Mouse (Mus musculus) midbrain, embryonic 14.5 days (tissue): Measurements from ENCODE around the gene Hint2. TPM values are rescaled to one million over a fixed set of nuclear protein-coding genes. Genes with fewer than 3 reads are reported as not detected.
A peak's percentile ranks its signal among the peaks of the same experiment; 100 is the strongest.

ENCODE experiments used
- ATAC-seq: fragments of 200-750 bp; cut with Nextera tagmentation; 2 replicates; pipeline ENCODE4 v1.8.0; 2017; ENCODE audit warnings: moderate number of reproducible peaks, moderate library complexity; ENCODE audit not compliant: low FRiP score, low TSS enrichment
- DNase-seq: peaks from one replicate; pipeline ENCODE4 v3.0.0-alpha.2; 2015
- H3K27ac ChIP-seq: fragments of 300-500 bp; sonication (generic); replicated peaks from 2 replicates; pipeline ENCODE4 v1.5.1; 2014; ENCODE audit warnings: mild to moderate bottlenecking, low read depth, low read length, moderate library complexity
- H3K27me3 ChIP-seq: fragments of 300-500 bp; sonication (generic); 2 replicates; pipeline ENCODE4 v1.6.1; 2014; ENCODE audit warnings: low read length, control low read depth, mixed read lengths; ENCODE audit not compliant: control insufficient read depth, insufficient read depth
- H3K36me3 ChIP-seq: fragments of 300-500 bp; sonication (generic); 2 replicates; pipeline ENCODE4 v1.6.1; 2014; ENCODE audit warnings: low read length, control low read depth; ENCODE audit not compliant: control insufficient read depth, insufficient read depth
- H3K4me1 ChIP-seq: fragments of 300-500 bp; sonication (generic); 2 replicates; pipeline ENCODE4 v1.6.1; 2014; ENCODE audit warnings: mild to moderate bottlenecking, antibody characterized with exemption, low read length, control low read depth; ENCODE audit not compliant: control insufficient read depth, insufficient read depth
- H3K4me2 ChIP-seq: fragments of 300-500 bp; sonication (generic); 2 replicates; pipeline ENCODE4 v1.6.1; 2014; ENCODE audit warnings: mild to moderate bottlenecking, low read length, moderate library complexity
- H3K4me3 ChIP-seq: fragments of 300-500 bp; sonication (generic); replicated peaks from 2 replicates; pipeline ENCODE4 v1.5.1; 2014; ENCODE audit warnings: low read depth, low read length
- H3K9ac ChIP-seq: fragments of 300-500 bp; sonication (generic); replicated peaks from 2 replicates; pipeline ENCODE4 v1.6.1; 2014; ENCODE audit warnings: mild to moderate bottlenecking, low read length, moderate library complexity
- H3K9me3 ChIP-seq: fragments of 300-500 bp; sonication (generic); 2 replicates; pipeline ENCODE4 v1.6.1; 2016; ENCODE audit warnings: low read length, control low read depth, mixed read lengths; ENCODE audit not compliant: control insufficient read depth
- WGBS: fragments of 180-500 bp; shearing (Covaris S2); extraction: QIAGEN DNeasy Blood & Tissue Kit; methylation state at CpG from one replicate; pipeline ENCODE4 v1.1.7; 2014; 5-methylcytosine and 5-hydroxymethylcytosine counted together
- polyA plus RNA-seq: library from polyadenylated mRNA; unstranded; fragments of >200 nt; fragmentation: Nextera tagmentation; extraction: Ambion mirVana; gene quantifications from 2 replicates; pipeline ENCODE4 v1.2.1, GENCODE M21; 2014

The Hint2 gene
- polyA plus RNA-seq, 1 experiment from 2014 or later, result 68.8 TPM

GRCm38 (mm10) chr4:43669428-43669794, 13.1 kb upstream of the Hint2 start:
- DNase-seq, result no peak
- no peaks in the 10 kb centered on the region for H3K27me3 ChIP-seq

GRCm38 (mm10) chr4:43668782-43669427, 12.6 kb upstream of the Hint2 start, which contains the start of the genes Tmem8b and Fam221b:
Gene Tmem8b (plus strand): TSS chr4:43668971.
Gene Fam221b (minus strand): TSS chr4:43669145.
- Histone ChIP-seq H3K27me3 (no peaks in the 10 kb centered on the region), H3K27ac (peak within 1 kb of the TSS; percentile 73), H3K4me2 (peak within 1 kb of the TSS; percentile 83), H3K9ac (peak within 1 kb of the TSS; percentile 95), H3K36me3 (peaks cover 2% of the 10 kb centered on the region; the same call in 1 of the 2 replicates), H3K9me3 (no peaks in the 10 kb centered on the region), H3K4me1 (peaks cover 28% of the 10 kb centered on the region), H3K4me3 (peak within 1 kb of the TSS; percentile 93)
- WGBS, result under 1% methylated on average over 27 of the region's 41 CpGs
- DNase-seq (peak; percentile 96), ATAC-seq (peak; percentile 92)

More at GRCm38 (mm10) chr4:43669428-43669794, 13.1 kb upstream of the Hint2 start:
- Histone ChIP-seq H3K4me2 (peak overlapping the region; percentile 83), H3K4me3 (peak overlapping the region; percentile 93), H3K9me3 (no peaks in the 10 kb centered on the region), H3K27ac (peak overlapping the region; percentile 73), H3K4me1 (peaks cover 28% of the 10 kb centered on the region), H3K9ac (peak overlapping the region; percentile 95), H3K36me3 (peaks cover 7% of the 10 kb centered on the region)
- ATAC-seq, result peak; percentile 36
- WGBS, result 2% methylated on average over 24 of the region's 25 CpGs

GRCm38 (mm10) chr4:43666412-43666811, 10.1 kb upstream of the Hint2 start:
- H3K27ac ChIP-seq, result no peak overlapping the region
- H3K4me1 ChIP-seq, result peaks cover 18% of the 10 kb centered on the region
- H3K9me3 ChIP-seq, result no peaks in the 10 kb centered on the region
- H3K4me2 ChIP-seq, result no peak overlapping the region
- H3K36me3 ChIP-seq, result no peaks in the 10 kb centered on the region
- H3K4me3 ChIP-seq, result no peak overlapping the region
- H3K9ac ChIP-seq, result no peak overlapping the region
- WGBS, result 28% methylated on average over 4 of the region's 4 CpGs
- peaks cover 6% of the 10 kb centered on the region for H3K27me3 ChIP-seq
- peak; percentile 53 for DNase-seq
- no peak for ATAC-seq

- Histone ChIP-seq H3K4me2 (peak overlapping the region; percentile 88), H3K36me3 (no peaks in the 10 kb centered on the region), H3K27me3 (no peaks in the 10 kb centered on the region; the same call in 1 of the 2 replicates), H3K4me3 (peak overlapping the region; percentile 78), H3K4me1 (peaks cover 4% of the 10 kb centered on the region; the same call in 1 of the 2 replicates), H3K9ac (no peak overlapping the region), H3K9me3 (no peaks in the 10 kb centered on the region), H3K27ac (peak overlapping the region; percentile 49; the same call in 1 of the 2 replicates)
- WGBS, result 65% methylated on average over 4 of the region's 4 CpGs
- ATAC-seq (no peak), DNase-seq (no peak)
Measured at GRCm38 (mm10) chr4:43657146-43657545, 880 bp upstream of the Hint2 start.

- 5% methylated on average over 34 of the region's 34 CpGs for whole genome bisulfite sequencing
- Histone ChIP-seq H3K36me3 (no peaks in the 10 kb centered on the region), H3K4me1 (peaks cover 4% of the 10 kb centered on the region; the same call in 1 of the 2 replicates), H3K27ac (peak overlapping the region; percentile 92), H3K4me3 (peak overlapping the region; percentile 78), H3K9me3 (no peaks in the 10 kb centered on the region), H3K27me3 (no peaks in the 10 kb centered on the region), H3K4me2 (peak overlapping the region; percentile 88), H3K9ac (peak overlapping the region; percentile 84)
- peak; percentile 49; the same call in 1 of the 2 replicates for ATAC-seq
- peak; percentile 18 for DNase-seq
Measured at GRCm38 (mm10) chr4:43655656-43656338, 469 bp downstream of the Hint2 start.

GRCm38 (mm10) chr4:43653161-43654015, 2.9 kb downstream of the Hint2 start, which contains the start of gene Spag8:
Gene Spag8 (minus strand): TSS chr4:43653594.
- Histone ChIP-seq H3K4me2 (peak within 1 kb of the TSS; percentile 44), H3K9ac (no peak within 1 kb of the TSS), H3K4me3 (peak within 1 kb of the TSS; percentile 19), H3K4me1 (peaks cover 4% of the 10 kb centered on the region; the same call in 1 of the 2 replicates), H3K9me3 (no peaks in the 10 kb centered on the region), H3K27me3 (no peaks in the 10 kb centered on the region), H3K27ac (0 out of 2 replicates have a peak within 1 kb of the TSS, but pooled peaks have one; percentile 41), H3K36me3 (peaks cover 11% of the 10 kb centered on the region; the same call in 1 of the 2 replicates)
- DNase-seq (peak; percentile 76), ATAC-seq (no peak)
- 9% methylated on average over 24 of the region's 24 CpGs for WGBS

GRCm38 (mm10) chr4:43652726-43653125, 3.5 kb downstream of the Hint2 start:
- H3K4me2 ChIP-seq, result peak overlapping the region; percentile 44
- H3K4me1 ChIP-seq, result peaks cover 4% of the 10 kb centered on the region; the same call in 1 of the 2 replicates
- H3K27ac ChIP-seq, result 0 out of 2 replicates have a peak overlapping the region, but pooled peaks have one; percentile 41
- H3K36me3 ChIP-seq, result peaks cover 11% of the 10 kb centered on the region; the same call in 1 of the 2 replicates
- no peak for DNase-seq
- H3K4me3 ChIP-seq, result peak overlapping the region; percentile 19
- H3K9me3 ChIP-seq, result no peaks in the 10 kb centered on the region
- ATAC-seq, result no peak
- H3K27me3 ChIP-seq, result no peaks in the 10 kb centered on the region
- no peak overlapping the region for H3K9ac ChIP-seq
- WGBS, result 92% methylated on average over 4 of the region's 4 CpGs

- Histone ChIP-seq H3K4me3 (no peak overlapping the region), H3K9ac (no peak overlapping the region), H3K4me1 (no peaks in the 10 kb centered on the region; the same call in 1 of the 2 replicates), H3K4me2 (no peak overlapping the region), H3K27ac (no peak overlapping the region), H3K36me3 (peaks cover 18% of the 10 kb centered on the region; the same call in 1 of the 2 replicates), H3K9me3 (no peaks in the 10 kb centered on the region), H3K27me3 (no peaks in the 10 kb centered on the region)
- WGBS, result 93% methylated on average over 3 of the region's 3 CpGs
- DNase-seq (no peak), ATAC-seq (no peak)
Measured at GRCm38 (mm10) chr4:43649783-43650182, 6.5 kb downstream of the Hint2 start.
